Mouse (Mus musculus): ENCODE results near the gene Cd63. TPM values are rescaled to one million over a fixed set of nuclear protein-coding genes. Genes with fewer than 3 reads are reported as not detected.

The Cd63 gene
- polyA plus RNA-seq (2017; shearing (Covaris generic)) = under 1 TPM; 0.69 to 0.92 TPM

- ATAC-seq = no peak
Observed at GRCm38 (mm10) chr10:128900698-128901097, at the start of gene Cd63. TSS of gene Cd63 (plus strand) at chr10:128900989.

GRCm38 (mm10) chr10:128861176-128861575 lies 39.6 kb upstream of the Cd63 start:
- ATAC-seq = no peak

GRCm38 (mm10) chr10:128866042-128866441 lies 34.7 kb upstream of the Cd63 start:
- no peak for ATAC-seq

DNA sequence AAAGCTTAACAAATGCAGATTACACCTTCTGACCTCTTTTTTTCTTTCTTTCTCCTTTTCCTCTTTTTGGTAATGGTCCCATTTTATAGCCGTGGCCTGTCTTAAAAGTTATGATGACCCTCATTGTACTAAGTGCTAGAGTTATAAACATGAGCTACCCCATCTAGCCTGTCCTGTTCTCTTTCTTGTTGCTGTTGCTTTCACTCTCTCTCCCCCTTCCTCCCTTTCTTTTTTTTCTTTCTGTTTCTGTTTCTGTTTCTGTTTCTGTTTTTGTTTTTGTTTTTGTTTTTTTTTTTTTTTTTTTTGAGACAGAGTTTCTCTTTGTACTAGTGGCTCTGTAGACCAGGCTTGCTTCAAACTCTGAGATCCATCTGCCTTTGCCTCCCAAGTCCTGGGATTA lies 34.3 kb upstream of the Cd63 start:
- peak; percentile 36 for ATAC-seq

- no peak for ATAC-seq
Observed at GRCm38 (mm10) chr10:128870341-128870740, 30.4 kb upstream of the Cd63 start.

DNA sequence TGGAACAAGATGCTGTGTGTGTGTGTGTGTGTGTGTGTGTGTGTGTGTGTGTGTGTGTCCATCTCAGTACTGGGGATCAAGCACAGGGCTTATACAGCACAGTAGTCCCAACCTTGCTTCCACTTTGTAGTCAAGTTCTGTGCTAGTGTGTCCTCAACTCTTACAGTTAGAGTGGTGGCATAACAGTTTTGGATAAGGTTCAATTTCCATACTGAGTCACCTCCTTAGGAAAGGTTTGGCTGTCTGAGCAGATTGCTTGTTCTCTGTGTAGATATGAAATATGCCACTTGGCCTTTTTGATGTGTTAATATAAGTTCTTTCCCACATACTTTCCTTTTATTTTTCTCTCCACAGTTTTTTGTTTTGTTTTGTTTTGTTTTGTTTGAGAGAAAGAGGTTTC lies 22.5 kb upstream of the Cd63 start:
- ATAC-seq = no peak

GRCm38 (mm10) chr10:128878811-128879210 lies 22.0 kb upstream of the Cd63 start:
- ATAC-seq = no peak

DNA sequence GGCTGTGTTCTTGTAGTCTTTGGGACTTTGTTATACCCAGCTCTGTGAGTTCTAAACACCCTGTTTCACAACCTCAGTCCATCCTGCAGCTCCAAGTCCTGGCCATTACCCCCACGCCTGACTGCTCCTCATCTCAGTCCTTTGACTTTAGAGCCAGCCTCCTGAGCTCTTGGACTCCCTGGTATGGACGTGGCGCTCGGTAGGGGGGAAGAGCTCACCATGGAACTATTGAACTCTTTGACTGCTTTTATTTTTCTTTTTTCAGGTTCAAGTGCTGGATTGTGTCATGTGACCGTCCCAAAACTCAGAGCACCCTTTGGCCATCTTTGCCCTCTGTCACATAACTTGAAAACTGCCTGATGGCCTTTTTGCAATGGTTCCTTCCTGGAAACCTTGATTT lies 18.7 kb upstream of the Cd63 start:
- no peak for ATAC-seq

DNA sequence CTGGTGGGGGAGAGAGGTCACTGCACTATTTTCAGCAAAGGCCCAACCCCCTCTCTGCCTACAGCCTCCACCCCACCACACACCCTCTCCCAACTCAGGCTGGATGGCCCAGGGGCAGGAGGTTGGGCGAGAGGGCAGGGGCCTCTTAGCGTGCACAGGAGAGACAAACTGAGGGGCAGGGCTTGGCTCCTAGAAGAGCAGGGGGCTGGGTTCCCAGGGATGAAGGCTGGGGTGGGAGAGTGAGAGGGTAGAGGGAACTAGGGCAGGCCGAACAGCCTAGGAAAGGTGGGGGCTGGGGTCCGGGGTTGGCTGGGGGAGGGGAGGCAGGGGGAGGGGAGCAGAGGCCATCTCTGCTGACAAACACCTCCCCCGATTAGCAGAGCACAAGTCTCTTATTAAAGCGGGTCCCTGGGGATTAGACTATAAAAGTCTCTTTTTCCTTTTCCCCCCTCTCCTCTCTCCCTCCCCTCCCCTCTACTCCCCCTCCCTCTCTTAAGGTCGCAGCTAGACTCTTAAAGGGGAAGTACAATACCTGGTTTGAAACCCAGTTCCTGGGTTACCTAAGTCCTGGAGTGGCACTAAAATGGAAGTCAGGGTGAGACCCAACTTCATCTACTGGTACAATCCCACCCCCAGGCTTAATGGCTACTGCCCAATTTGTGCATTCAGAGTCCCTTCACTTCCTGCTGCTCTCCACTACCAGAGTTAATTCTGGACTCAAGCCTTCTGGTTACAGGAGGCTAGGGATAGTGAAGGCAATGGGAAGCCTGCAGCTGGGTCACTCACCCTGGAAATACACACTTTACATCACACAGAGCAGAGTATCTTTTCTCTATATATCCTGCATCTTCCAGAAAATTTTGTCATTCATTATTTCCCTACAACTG lies 11.6 kb upstream of the Cd63 start:
- ATAC-seq = no peak

DNA sequence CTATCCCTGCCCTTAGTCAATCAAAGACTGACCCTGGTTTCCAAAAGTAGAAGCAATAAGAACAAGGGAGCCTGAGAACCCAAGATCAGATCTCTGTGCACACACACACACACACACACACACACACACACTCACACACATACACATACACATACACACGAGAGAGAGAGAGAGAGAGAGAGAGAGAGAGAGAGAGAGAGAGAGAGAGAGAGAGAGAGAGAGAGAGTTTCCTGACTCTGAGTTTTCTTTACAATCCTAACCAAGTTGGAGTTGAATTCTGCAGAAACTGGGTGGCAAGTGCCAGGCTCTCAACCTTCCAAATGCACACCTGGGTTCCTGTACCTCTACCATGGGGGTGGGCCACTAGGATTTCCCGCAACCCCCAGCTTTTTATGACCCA lies 10.9 kb upstream of the Cd63 start:
- ATAC-seq = no peak

DNA sequence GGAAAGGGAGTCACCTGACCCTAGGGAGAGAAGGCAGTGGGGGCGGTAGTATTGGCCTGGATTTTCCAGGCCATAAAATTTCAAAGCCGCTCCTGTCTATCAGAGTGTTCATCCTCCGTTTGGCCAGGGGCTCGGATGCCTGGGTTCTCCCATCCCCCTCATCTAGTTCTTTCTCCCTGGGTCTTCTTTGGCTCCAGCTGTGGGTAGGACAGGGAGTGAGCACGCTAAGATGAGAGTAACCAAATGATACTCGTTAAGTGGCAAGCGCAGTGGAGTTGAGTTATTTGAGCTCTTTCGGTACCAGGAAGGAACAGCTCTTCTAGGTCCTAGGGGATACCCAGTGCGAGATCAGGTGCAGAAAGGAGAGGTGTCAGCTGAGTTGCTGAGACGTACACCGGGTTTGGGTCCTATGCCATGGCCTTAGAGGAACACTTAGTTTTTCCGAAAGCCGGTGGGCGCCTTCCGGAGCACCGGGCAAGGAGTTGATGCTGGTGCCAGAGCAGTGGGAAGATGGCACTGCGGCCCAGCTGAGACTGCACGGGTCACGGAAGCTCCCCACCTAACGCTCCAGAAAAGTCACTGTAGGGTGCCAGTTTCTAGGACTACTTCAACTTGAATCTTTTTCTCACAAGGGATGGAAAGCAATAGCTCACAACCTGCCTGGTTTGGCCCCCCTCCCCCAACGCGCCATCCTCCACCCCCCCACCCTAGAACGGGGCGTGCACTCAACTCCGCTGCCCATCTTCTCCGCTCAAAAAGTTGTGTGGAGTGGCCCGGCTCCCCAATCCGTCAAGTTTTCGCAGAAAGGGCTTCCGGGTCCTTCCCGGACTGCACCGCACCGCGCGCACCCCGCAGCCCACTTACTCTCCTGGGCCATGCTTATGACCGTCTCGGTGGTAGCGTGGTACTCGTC lies 10.2 kb upstream of the Cd63 start:
- ATAC-seq = peak; percentile 23

GRCm38 (mm10) chr10:128891296-128892094 lies 9.3 kb upstream of the Cd63 start, which contains the start of gene Gdf11:
TSS of gene Gdf11 (minus strand) at chr10:128891718.
- peak; percentile 65 for ATAC-seq

GRCm38 (mm10) chr10:128892246-128892645 lies 8.5 kb upstream of the Cd63 start:
- no peak for ATAC-seq

GRCm38 (mm10) chr10:128895437-128895836 lies 5.4 kb upstream of the Cd63 start:
- peak; percentile 51 for ATAC-seq

- no peak for ATAC-seq
Observed at GRCm38 (mm10) chr10:128895952-128896693, 4.7 kb upstream of the Cd63 start.

GRCm38 (mm10) chr10:128896807-128897206 lies 4.0 kb upstream of the Cd63 start:
- no peak for ATAC-seq

DNA sequence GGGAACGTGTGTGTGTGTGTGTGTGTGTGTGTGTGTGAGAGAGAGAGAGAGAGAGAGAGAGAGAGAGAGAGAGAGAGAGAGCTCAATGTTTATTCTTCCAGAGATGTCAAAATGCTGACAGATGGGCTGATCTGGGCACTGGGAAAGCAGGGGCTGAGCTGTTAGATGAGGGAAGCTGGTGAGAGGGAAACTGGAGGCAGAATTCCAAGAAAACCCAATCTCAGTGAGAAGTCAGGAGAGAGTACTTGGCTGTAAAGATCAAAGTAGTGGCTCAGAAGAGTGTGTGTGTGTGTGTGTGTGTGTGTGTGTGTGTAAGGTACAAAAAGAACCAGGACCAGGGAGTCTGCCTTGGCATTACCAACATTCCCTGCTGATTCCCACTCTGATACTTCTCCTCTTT lies 3.3 kb upstream of the Cd63 start:
- ATAC-seq = no peak

DNA sequence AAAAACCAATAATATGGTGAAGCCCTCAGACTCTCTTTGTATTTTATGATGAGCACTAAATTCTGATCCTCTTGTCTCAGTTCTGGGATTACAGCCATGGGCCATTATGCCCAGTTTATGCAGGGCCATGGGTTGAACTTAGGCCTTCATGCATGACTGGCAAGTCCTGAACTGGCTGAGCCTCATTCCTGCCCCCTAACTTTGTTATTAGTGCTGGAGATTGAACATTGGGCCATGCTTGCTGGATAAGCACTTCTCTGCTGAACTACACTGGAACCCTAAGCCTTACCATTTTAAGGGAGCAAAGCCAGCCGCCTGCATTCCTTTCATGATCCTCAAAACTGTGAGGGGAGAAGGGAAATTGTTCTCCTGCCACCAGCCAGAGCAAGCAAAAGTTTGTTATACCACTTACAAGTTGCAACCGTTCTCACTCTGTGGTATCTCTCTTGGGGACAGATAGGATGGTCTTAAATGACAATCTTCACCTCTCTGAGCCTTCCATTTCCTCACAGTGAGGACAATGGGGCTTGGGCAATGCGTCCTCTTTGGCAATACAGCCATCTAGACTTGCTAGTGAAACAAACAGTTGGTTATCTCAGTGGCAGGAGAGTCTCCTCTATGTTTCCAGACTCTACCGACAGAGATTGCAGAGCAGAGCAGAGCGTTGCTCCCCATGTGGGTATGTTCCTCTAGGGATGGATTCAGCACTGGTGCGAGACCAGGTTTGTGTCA lies 864 bp upstream of the Cd63 start:
- no peak for ATAC-seq

GRCm38 (mm10) chr10:128901409-128901808 lies 620 bp downstream of the Cd63 start:
- no peak for ATAC-seq

GRCm38 (mm10) chr10:128902409-128902988 lies 1.7 kb downstream of the Cd63 start:
- ATAC-seq = peak; percentile 81

- ATAC-seq = no peak
Observed at GRCm38 (mm10) chr10:128904812-128905211, 4.0 kb downstream of the Cd63 start.

Data from activated CD4-positive, CD25-positive, alpha-beta regulatory T cell, adult 4 months (primary cell).